Mouse (Mus musculus) adrenal gland, adult (tissue): ENCODE results near the gene Tbc1d13.
A peak's percentile ranks its signal among the peaks of the same experiment; 100 is the strongest.
"Not testable (repeated sequence)": the region's sequence is repeated elsewhere in the genome, so short reads cannot be mapped to it uniquely, and the experiment has no call there.

Experiments
- DNase-seq, 2 experiments: peaks; one replicate each; pipeline ENCODE4 v3.0.0; 2022 to 2023; ENCODE audit warnings: low spot score in 1 of 2; ENCODE audit not compliant: inconsistent age in 2 of 2

Tbc1d13 gene

DNA sequence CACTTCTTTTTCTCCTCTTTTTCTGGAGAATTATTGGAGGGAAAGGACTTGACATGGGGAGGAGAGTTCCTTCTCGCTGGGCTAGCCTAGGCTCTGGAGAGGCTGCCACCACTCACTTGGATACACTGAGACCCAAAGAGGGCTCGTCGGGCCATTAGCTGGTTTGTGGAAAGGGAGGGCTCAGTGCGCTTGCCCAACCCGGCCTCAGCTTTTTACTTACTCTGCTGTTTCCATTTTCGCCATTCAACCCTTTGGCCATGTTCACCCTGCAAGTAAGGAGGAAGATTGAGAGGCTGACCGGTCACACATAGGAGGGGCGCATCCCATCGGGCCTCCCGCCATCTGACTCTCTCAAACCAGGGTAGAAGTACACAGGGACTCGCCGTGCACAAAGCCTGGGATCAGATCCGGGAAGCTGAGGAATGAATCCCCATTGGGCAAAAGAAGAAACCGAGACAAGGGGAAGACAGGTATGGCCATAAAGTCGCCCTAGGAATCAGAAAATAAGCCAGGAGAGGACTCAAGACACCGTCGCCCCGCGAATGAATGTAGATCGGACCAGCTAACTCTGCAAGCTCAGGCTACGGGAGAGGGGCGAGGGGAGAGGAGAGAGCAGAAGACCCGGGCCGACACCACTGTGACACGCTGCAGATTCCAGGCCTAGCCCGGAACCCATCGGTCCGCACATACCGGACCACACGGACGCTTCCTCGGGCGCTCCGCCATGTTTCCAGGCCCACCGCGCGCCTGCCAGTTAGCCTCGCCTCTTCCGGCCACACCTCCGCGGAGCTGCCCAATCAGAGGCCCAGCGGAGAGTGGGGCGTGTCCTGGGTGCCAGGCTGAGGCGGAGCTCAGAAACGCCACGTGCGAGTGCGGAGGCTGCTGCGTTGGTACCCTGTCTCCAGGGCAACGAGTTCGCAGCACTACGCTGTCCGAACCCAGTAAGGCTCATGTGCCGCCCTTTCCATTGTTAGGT lies 44.4 kb downstream of the Tbc1d13 start, which contains the start of gene Spout1:
TSS of gene Spout1 (minus strand) at position 760 of the 976 bp plus-strand sequence.
- peak; percentile 96 to 97 for DNase-seq

DNA sequence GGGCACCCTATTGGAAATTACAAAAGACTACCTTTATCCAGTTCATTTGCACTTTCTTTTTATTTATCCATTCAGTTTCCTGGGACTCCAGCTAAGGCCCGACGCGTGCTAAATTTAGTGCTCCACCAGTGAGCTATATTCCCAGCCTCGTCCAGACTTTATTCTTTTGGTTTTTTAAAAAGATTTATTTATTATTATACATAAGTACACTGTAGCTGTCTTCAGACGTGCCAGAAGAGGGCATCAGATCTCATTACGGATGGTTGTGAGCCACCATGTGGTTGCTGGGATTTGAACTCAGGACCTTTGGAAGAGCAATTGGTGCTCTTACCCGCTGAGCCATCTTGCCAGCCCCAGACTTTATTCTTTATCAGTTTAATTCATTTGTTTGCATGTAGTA lies 45.2 kb downstream of the Tbc1d13 start:
- not testable (repeated sequence) for DNase-seq

DNA sequence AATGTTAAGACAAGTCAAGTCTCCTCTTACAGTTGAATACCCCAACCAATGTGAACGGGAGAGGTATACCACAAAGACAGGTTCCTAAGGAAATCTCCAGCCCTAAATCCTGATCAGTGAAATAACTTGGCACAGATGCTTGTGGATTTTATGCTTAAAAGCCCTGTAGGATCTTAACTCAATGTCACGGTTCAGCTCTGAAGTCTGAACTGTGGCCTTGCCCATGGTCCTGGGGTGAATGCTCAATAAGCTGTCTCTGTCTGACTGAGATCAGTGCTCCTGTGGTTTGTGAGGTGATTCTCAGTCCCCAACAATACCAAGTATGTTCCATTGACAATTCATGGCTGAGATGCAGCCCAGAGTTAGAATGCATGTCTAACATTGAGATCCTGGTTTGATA lies 48.9 kb downstream of the Tbc1d13 start:
- DNase-seq, result no peak

DNA sequence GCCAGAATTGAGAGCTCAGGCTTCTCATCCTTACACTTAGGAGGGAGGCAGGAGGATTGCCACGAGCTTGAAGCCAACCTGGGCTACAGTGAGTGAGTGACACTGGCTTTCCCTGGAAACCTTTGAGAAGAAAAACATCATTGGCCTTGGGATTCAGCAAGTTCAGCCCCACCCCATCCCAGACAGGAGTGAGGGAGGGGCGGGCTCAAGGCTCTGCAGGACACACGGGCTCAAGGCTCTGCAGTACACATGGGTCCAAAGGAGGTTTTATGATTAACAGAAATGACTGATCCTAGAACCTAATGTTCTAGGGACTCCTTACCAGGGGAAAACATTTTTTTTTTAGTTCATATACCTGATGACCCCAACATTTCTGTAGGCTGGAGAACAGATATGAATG lies 50.2 kb downstream of the Tbc1d13 start:
- DNase-seq, result no peak

DNA sequence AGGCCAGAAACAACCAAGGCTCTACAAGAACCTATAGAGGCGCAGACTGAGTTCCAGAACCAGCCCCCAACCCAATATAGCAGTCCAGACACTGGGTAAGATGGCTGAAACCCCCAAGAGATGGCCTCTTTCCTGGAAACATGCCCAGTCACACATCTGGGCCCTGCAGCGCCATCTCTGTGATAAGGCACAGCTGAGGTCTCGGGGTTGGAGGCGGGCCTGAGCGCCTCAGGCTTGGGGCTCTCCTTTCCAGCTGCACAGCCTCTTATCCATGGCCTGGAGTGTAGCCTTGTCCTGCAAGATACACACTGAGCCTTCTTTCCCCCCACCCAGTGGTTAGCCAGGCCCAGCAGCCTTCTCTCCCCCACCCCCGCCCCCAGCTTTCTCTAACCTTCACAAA lies 51.7 kb downstream of the Tbc1d13 start:
- no peak for DNase-seq

DNA sequence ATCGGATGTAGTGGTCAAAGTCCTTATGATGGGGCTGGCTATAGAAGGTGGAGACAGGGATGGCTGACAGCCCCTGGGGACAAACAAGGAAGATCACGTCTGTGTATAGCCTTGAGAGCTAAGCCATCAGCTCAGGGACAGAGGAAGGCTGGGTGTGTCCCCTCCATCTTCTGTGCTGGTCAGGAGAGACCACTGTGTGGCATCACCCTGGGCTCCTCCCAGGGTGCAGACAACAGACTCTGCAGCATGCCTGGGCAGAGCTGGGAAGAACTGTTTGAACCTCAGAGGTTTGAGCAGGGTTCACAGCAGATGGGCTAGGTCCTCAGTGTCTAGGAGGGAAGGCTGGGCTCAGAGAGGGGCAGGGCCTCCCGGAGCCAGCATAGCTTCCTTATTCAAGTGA lies 52.1 kb downstream of the Tbc1d13 start:
- DNase-seq, result no peak

DNA sequence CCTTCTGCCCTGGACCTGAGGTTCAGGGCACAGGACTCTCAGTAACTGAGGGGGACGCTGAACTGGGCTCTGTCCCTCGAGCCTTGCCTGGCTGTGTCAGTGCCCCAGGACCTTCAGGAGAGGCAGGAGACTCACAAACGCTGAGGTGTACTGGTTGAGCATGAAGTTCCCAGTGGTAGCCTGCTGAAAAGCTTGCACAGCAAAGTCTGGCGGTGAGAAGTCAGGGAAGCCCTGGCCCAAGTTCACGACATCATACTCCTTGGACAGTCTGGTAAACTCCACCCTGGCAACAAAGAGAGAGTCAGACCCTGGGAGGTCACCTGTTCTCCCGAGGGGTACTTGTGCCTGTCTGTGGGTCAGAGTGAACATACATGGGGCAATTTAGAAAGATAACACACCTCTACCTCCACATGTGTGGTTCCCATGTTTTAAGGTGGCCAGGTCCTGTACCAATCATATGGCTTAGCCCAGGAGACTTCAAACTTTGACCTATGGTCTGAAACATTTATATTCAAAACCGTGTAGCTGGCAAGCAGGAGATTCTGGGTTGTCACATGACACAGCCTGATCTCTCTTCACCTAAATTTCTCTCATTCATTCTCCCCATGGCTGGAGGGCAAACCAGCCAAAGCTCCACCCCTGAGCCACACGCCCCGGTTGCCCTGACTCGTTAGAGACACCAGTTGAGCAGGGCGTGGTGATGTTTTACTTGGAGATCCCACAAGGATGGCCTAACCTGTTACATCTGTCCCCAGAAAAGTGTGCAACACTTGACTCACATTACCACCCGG lies 58.4 kb downstream of the Tbc1d13 start:
- no peak for DNase-seq

DNA sequence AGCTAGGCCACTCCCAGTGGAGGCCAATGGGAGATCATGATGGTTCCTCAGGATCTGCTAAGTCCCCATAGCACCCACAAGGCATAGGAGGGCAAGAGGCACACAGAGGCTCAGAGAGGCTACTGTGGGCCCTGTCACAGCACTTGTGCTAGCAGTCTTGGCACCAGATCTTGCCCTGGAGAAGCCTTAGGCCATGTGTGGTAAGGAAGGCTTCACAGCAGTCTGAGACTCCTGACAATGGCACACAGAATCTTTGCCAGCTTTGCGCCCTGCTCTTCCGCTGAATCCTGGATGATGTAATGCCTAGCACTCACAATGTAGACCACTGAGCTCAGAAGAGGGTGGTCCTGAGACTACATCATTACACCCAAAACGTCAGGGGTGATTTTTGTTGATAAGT lies 61.1 kb downstream of the Tbc1d13 start:
- no peak for DNase-seq

DNA sequence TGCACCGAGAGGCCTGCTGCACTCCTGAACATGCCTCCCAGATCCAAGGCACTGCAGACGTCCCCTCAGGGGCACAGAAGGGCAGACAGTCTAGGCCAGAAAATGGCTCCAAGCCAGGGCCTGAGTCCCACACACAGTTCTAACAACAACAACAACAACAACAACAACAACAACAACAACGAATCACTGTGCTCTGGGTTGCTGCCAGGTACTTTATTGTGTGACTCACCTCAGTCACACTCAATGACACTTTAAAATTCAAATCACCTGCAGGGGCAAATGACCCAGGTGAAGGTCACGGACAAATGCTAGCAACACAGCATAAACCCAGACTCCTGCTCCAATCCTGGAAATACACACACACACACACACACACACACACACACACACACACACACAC lies 64.5 kb downstream of the Tbc1d13 start:
- no peak for DNase-seq

DNA sequence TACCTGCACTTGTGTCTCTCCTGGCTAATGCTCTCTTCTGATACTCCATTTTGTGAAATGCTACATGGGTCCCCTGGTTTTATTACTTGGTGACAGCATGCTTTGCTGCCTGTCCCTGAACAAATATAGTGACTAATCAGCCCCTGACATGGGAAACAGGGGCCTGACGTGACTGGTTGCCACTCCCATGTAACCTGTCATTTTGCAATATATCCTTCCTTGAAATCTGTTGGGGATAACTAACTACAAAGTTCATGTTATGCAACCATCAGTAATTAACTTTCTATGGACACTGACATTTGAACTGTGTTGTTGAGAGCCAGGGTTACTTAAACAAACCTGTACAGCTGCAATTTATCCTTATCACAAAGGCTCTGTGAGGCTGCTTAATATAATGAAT lies 66.4 kb downstream of the Tbc1d13 start:
- DNase-seq, result peak in 1 of 2 experiments; percentile 87

DNA sequence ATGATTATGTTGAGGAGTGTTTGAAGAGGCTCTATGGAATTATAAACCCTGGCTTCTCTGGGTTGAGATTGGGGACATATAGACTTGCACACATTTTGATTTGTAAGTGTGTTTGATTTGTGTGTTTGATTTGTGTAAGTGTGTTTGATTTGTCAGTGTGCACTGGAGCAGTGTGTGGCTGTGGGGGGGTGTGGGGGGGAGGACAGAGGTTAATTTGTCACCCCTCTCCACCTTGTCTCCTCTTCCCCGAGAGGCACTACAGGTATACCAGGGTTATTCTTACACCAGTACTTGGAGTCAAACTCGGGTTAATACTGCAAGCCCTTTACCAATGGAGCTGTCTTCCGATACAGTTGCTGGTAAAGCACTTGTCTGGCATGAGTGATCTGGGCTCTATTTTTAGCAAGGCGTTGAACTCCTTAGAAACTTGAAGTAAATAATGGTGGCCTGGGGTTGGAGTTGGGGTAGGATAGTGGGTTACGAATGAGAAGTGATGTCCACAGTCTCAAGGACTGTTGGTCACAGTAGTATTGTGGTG lies 66.9 kb downstream of the Tbc1d13 start:
- DNase-seq, result no peak
